Mouse (Mus musculus) left cerebral cortex, adult 9 months (tissue): ENCODE data around the gene Nptn.

Experiments
- DNase-seq, 2 experiments: peaks; one replicate each; pipeline ENCODE4 v3.0.0; 2022; ENCODE audit warnings: low spot score in 2 of 2

Nptn gene

GRCm38 (mm10) chr9:58581958-58582540 is at the start of gene Nptn:
Gene Nptn, plus strand, starts transcription at chr9:58582240.
- DNase-seq, result peak; percentile 93 to 97

- DNase-seq, result no peak
Observed at GRCm38 (mm10) chr9:58533322-58533721, 48.7 kb upstream of the Nptn start.

- DNase-seq, result peak in 1 of 2 experiments; percentile 73
Observed at GRCm38 (mm10) chr9:58534766-58535165, 47.3 kb upstream of the Nptn start.

GRCm38 (mm10) chr9:58535447-58536134 is 46.4 kb upstream of the Nptn start:
- DNase-seq, result no peak

GRCm38 (mm10) chr9:58537774-58538173 is 44.3 kb upstream of the Nptn start:
- DNase-seq, result no peak

- DNase-seq, result peak in 1 of 2 experiments; percentile 58
Observed at GRCm38 (mm10) chr9:58539886-58540285, 42.2 kb upstream of the Nptn start.

- DNase-seq, result peak in 1 of 2 experiments; percentile 69
Observed at GRCm38 (mm10) chr9:58541895-58542338, 40.1 kb upstream of the Nptn start.

GRCm38 (mm10) chr9:58544879-58545324 is 37.1 kb upstream of the Nptn start:
- peak in 1 of 2 experiments; percentile 66 for DNase-seq

- no peak for DNase-seq
Observed at GRCm38 (mm10) chr9:58545428-58545827, 36.6 kb upstream of the Nptn start.

GRCm38 (mm10) chr9:58546630-58547360 is 35.2 kb upstream of the Nptn start:
- peak in 1 of 2 experiments; percentile 52 for DNase-seq

GRCm38 (mm10) chr9:58548897-58549296 is 33.1 kb upstream of the Nptn start:
- no peak for DNase-seq

- no peak for DNase-seq
Observed at GRCm38 (mm10) chr9:58549694-58550093, 32.3 kb upstream of the Nptn start.

GRCm38 (mm10) chr9:58550928-58551327 is 31.1 kb upstream of the Nptn start:
- no peak for DNase-seq

GRCm38 (mm10) chr9:58552083-58552482 is 30.0 kb upstream of the Nptn start:
- DNase-seq, result no peak

- no peak for DNase-seq
Observed at GRCm38 (mm10) chr9:58554056-58554907, 27.8 kb upstream of the Nptn start.

- DNase-seq, result peak in 1 of 2 experiments; percentile 80
Observed at GRCm38 (mm10) chr9:58554908-58555684, 26.9 kb upstream of the Nptn start, which contains the start of gene Cd276. Gene Cd276, minus strand, starts transcription at chr9:58555437.

- no peak for DNase-seq
Observed at GRCm38 (mm10) chr9:58555685-58556414, 26.2 kb upstream of the Nptn start.

- no peak for DNase-seq
Observed at GRCm38 (mm10) chr9:58556627-58557026, 25.4 kb upstream of the Nptn start.

GRCm38 (mm10) chr9:58557457-58558455 is 24.3 kb upstream of the Nptn start:
- no peak for DNase-seq
